Mouse (Mus musculus) kidney, adult 8-10 months (tissue): ENCODE results near the gene Hmgb1.

Source experiments
- DNase-seq, 2 experiments: peaks; one replicate each; pipeline ENCODE4 v3.0.0; 2022

Gene Hmgb1

GRCm38 (mm10) chr5:149017666-149018415 is 166.4 kb downstream of the Hmgb1 start:
- DNase-seq, result no peak

GRCm38 (mm10) chr5:149017181-149017580 is 167.1 kb downstream of the Hmgb1 start:
- DNase-seq, result no peak

- no peak for DNase-seq
These were observed 168.0 kb downstream of the Hmgb1 start for GRCm38 (mm10) chr5:149016261-149016660.

- DNase-seq, result no peak
These were observed 168.7 kb downstream of the Hmgb1 start for GRCm38 (mm10) chr5:149015335-149016201.

GRCm38 (mm10) chr5:149014600-149015268 is 169.6 kb downstream of the Hmgb1 start:
- DNase-seq, result no peak

- no peak for DNase-seq
These were observed 170.3 kb downstream of the Hmgb1 start for GRCm38 (mm10) chr5:149013817-149014508.

DNA sequence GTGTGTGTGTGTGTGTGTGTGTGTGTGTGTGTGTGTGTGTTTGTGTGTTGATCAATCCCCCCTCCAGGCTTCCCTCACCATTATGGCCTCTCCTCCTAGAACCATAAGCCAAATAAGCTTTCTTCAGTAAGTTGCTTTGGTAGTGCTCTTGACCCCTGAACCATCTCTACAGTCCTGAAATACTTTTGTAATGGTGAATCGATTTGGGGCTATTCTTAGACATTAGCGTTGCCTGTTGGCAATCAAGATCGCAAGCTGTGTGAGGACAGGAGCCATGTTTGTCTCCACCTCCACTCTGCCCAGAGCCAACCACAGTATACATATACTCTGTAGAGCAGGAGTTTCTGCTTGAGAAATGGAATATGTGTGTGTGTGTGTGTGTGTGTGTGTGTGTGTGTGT is 175.2 kb downstream of the Hmgb1 start:
- no peak for DNase-seq

DNA sequence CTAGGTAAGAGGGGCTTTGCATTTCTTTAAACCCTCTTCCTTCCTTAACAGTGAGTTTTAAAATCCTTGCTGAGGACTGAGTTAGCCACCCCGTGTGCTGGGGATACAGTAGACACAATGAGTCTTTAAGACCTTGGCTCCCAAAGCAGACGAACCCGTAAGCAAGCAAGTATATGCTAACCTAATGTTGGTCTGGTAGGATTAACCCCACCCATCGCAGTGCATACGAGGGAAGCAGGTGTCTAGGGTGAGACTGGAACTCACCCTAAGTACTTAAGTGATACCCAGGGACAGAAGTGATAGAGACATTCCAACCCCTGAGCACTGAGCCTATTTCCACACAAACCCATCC is 177.0 kb downstream of the Hmgb1 start:
- no peak for DNase-seq

GRCm38 (mm10) chr5:149006362-149007294 is 177.7 kb downstream of the Hmgb1 start:
- DNase-seq, result peak; percentile 99 to 100

- peak in 1 of 2 experiments; percentile 48 for DNase-seq
These were observed 178.5 kb downstream of the Hmgb1 start for GRCm38 (mm10) chr5:149005701-149006361.

GRCm38 (mm10) chr5:149005083-149005482 is 179.2 kb downstream of the Hmgb1 start:
- no peak for DNase-seq

DNA sequence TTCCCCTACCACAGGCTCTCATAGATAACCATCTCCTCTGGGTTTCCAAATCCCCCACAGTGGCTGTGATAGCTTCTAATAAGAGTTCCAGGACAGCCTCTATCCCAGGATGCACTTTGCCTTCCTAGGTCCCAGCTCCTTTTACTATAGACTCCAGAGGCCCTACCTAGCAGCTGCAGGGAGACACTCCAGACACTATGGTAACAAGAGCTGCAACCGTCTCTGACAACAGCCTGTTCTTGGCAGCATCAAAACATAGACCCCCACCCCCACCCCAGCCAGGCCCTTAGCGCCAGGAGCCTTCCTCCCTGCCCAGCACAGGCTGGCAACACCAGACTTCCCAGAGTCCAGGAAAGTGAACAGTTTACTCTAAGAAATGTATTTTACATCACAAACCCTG is 181.2 kb downstream of the Hmgb1 start:
- no peak for DNase-seq

GRCm38 (mm10) chr5:149002803-149003115 is 181.5 kb downstream of the Hmgb1 start:
- DNase-seq, result peak in 1 of 2 experiments; percentile 64

DNA sequence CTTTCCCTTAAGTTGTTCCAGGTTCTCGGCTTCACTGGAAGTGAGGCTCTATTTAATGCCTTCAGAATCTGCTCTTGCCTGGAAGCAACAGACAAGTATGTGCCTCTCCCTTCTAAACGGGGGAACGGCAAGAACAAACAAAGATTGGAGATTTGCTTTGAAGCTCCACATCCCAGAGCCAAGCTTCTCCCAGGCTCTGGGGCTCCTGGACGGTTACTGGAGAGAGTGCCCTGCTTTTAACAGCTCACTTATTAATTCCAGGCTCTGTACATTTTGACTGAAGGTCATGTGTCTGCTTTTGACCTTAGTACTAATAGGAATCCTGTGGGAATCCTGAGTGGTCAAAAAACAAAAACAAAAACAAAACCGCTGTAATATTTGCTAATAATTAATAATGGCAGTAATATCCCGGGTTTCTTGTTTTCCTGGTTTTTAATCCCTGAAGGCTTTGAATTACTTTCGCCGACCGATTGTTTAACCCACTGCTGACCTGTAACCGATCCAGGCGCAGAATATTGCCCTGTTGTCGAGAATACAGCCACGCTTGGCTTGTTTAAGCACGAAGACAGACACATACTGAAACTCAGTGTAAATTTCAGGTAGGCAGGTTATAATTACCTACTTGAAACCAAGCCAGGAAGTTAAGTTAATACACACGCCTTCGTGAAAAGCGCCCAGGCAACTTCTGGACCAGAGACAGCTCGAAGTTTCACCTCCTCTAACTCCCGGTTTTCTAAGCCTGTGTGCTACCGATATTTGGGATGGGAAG is 182.1 kb downstream of the Hmgb1 start:
- DNase-seq, result peak; percentile 67 to 83

DNA sequence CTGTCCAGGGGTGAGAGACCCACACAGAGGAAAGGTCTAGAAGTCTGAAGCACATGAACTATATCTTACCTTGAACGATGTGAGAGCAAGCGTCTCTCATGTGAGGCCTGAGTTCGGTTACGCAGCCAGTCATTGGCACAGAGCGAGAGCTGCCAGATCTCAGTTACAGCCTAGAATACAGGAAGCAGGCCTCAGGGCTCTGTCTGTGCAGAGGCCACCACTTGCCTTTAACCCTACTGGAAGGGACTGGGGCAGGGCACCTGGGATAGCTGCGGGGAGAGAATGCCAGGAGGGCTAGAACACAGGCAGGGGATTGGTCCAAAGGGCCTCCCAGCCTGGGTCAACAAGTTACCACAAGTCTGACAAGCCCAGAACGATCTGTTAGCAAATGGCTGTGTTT is 184.5 kb downstream of the Hmgb1 start:
- no peak for DNase-seq

DNA sequence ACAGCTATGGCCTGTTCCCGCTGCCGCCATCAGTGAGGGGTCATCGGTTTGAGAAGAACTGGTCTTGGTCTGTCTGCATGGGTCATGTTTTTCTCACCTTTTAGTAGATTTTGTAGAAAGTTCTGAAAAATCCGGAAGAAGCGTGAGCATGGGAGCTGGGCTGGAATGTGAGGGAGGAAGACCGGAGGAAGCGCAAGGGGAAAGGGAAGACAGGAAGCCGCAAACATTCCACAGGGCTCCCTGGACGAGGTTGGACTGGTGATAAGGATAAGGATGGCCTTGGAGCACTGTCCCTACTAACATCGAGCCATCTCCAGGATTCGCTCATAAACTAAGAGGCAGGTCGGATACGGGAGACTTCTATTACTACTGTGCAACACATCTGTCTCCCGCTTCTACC is 185.8 kb downstream of the Hmgb1 start:
- no peak for DNase-seq

GRCm38 (mm10) chr5:148996709-148997037 is 187.6 kb downstream of the Hmgb1 start:
- DNase-seq, result no peak
